Mouse (Mus musculus): ENCODE measurements around the gene Gjc2.

Gene Gjc2

GRCm38 (mm10) chr11:59159558-59159957 is 23.5 kb downstream of the Gjc2 start:
- no peak for DNase-seq

- DNase-seq, result no peak
Measured at GRCm38 (mm10) chr11:59159099-59159498, 23.9 kb downstream of the Gjc2 start.

GRCm38 (mm10) chr11:59155900-59156299 is 27.1 kb downstream of the Gjc2 start:
- no peak for DNase-seq

- no peak for DNase-seq
Measured at GRCm38 (mm10) chr11:59154220-59154619, 28.8 kb downstream of the Gjc2 start.

GRCm38 (mm10) chr11:59151729-59152128 is 31.3 kb downstream of the Gjc2 start:
- DNase-seq, result no peak

GRCm38 (mm10) chr11:59149302-59149701 is 33.7 kb downstream of the Gjc2 start:
- no peak for DNase-seq

GRCm38 (mm10) chr11:59142962-59143361 is 40.1 kb downstream of the Gjc2 start:
- no peak for DNase-seq

GRCm38 (mm10) chr11:59141772-59142370 is 41.1 kb downstream of the Gjc2 start:
- no peak for DNase-seq

- no peak for DNase-seq
Measured at GRCm38 (mm10) chr11:59138537-59139486, 44.2 kb downstream of the Gjc2 start.

GRCm38 (mm10) chr11:59136994-59137706 is 45.9 kb downstream of the Gjc2 start:
- DNase-seq, result no peak

GRCm38 (mm10) chr11:59135904-59136452 is 47.0 kb downstream of the Gjc2 start, which contains the start of gene Obscn:
Gene Obscn (minus strand): TSS chr11:59136402.
- no peak for DNase-seq

- DNase-seq, result no peak
Measured at GRCm38 (mm10) chr11:59135051-59135820, 47.8 kb downstream of the Gjc2 start.

- DNase-seq, result no peak
Measured at GRCm38 (mm10) chr11:59134373-59134997, 48.5 kb downstream of the Gjc2 start.

GRCm38 (mm10) chr11:59132065-59132464 is 50.9 kb downstream of the Gjc2 start:
- DNase-seq, result no peak

- DNase-seq, result no peak
Measured at GRCm38 (mm10) chr11:59131348-59131919, 51.6 kb downstream of the Gjc2 start.

- no peak for DNase-seq
Measured at GRCm38 (mm10) chr11:59130782-59131181, 52.2 kb downstream of the Gjc2 start.
